Mouse (Mus musculus) frontal cortex, adult (tissue): ENCODE measurements around the gene Lcp1.

Experiments
- ATAC-seq: cut with Nextera tagmentation; 2 replicates; pipeline ENCODE4 v1.9.2; 2017; ENCODE audit warnings: mild to moderate bottlenecking, moderate library complexity, mixed read lengths; ENCODE audit not compliant: low TSS enrichment

The Lcp1 gene

GRCm38 (mm10) chr14:75176425-75177045 lies 45.6 kb downstream of the Lcp1 start:
- no peak for ATAC-seq

GRCm38 (mm10) chr14:75177400-75177799 lies 46.5 kb downstream of the Lcp1 start:
- ATAC-seq: no peak

GRCm38 (mm10) chr14:75178384-75178793 lies 47.5 kb downstream of the Lcp1 start:
- ATAC-seq: no peak

- ATAC-seq: no peak
Measured at GRCm38 (mm10) chr14:75178801-75179211, 47.9 kb downstream of the Lcp1 start.

- peak; percentile 48 for ATAC-seq
Measured at GRCm38 (mm10) chr14:75179255-75179963, 48.5 kb downstream of the Lcp1 start.

- ATAC-seq: no peak
Measured at GRCm38 (mm10) chr14:75180551-75180978, 49.7 kb downstream of the Lcp1 start.

- ATAC-seq: no peak
Measured at GRCm38 (mm10) chr14:75181062-75181935, 50.4 kb downstream of the Lcp1 start.

- ATAC-seq: no peak
Measured at GRCm38 (mm10) chr14:75182378-75182777, 51.5 kb downstream of the Lcp1 start.

GRCm38 (mm10) chr14:75182831-75183230 lies 51.9 kb downstream of the Lcp1 start:
- no peak for ATAC-seq

GRCm38 (mm10) chr14:75184069-75184790 lies 53.3 kb downstream of the Lcp1 start:
- 0 out of 2 replicates have a peak, but pooled peaks have one; percentile 39 for ATAC-seq

GRCm38 (mm10) chr14:75185796-75186594 lies 55.1 kb downstream of the Lcp1 start:
- ATAC-seq: no peak

GRCm38 (mm10) chr14:75186858-75187415 lies 56.0 kb downstream of the Lcp1 start:
- ATAC-seq: no peak

GRCm38 (mm10) chr14:75188521-75188920 lies 57.6 kb downstream of the Lcp1 start:
- peak; percentile 65 for ATAC-seq

GRCm38 (mm10) chr14:75189031-75189430 lies 58.1 kb downstream of the Lcp1 start:
- ATAC-seq: no peak

- no peak for ATAC-seq
Measured at GRCm38 (mm10) chr14:75190683-75191082, 59.8 kb downstream of the Lcp1 start.

GRCm38 (mm10) chr14:75192427-75192826 lies 61.5 kb downstream of the Lcp1 start:
- no peak for ATAC-seq

GRCm38 (mm10) chr14:75192858-75193257 lies 62.0 kb downstream of the Lcp1 start:
- ATAC-seq: no peak

GRCm38 (mm10) chr14:75195530-75195929 lies 64.6 kb downstream of the Lcp1 start:
- no peak for ATAC-seq

GRCm38 (mm10) chr14:75197027-75197426 lies 66.1 kb downstream of the Lcp1 start:
- ATAC-seq: peak; percentile 80

- ATAC-seq: no peak
Measured at GRCm38 (mm10) chr14:75197660-75198059, 66.8 kb downstream of the Lcp1 start.
